Mouse (Mus musculus) large intestine, adult 2 months (tissue): ENCODE data around the gene Myrf. TPM values are rescaled to one million over a fixed set of nuclear protein-coding genes. Genes with fewer than 3 reads are reported as not detected.
A peak's percentile ranks its signal among the peaks of the same experiment; 100 is the strongest.

Source experiments
- DNase-seq: peaks from one replicate; pipeline ENCODE4 v3.0.0-alpha.2; 2012; ENCODE audit warnings: low read depth, low spot score
- WGBS: fragments of 180-500 bp; shearing (Covaris S2); methylation state at CpG from one replicate; pipeline ENCODE4 v1.1.7; 2018; 5-methylcytosine and 5-hydroxymethylcytosine counted together
- polyA plus RNA-seq: library from polyadenylated mRNA; depleted of rRNA; stranded (reverse); fragments of >200 nt; gene quantifications from 2 replicates; pipeline ENCODE4 v1.2.3, GENCODE M21; 2012

The Myrf gene
- polyA plus RNA-seq, 1 experiment: 18.7 TPM

DNA sequence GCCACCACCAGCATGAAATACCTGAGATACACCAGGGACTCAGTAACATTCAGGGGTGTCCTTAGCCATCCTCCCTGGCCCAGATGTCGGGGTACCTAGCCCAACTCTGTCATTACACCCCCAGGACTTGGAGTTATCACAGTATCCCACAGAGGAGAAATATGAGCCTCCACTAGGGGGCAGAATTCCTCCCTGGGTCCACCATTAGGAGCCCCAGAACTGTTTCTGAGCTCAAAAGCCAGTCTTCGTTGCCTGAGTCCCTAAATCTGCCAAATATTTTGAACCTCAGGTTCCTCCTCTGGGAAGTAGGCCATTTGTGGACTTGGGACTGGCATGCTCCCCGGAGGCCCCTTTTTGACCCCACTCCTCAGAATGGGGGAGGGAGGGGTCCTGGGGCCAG is 21.4 kb downstream of the Myrf start:
- WGBS: 33% methylated on average over 3 of the region's 3 CpGs

DNA sequence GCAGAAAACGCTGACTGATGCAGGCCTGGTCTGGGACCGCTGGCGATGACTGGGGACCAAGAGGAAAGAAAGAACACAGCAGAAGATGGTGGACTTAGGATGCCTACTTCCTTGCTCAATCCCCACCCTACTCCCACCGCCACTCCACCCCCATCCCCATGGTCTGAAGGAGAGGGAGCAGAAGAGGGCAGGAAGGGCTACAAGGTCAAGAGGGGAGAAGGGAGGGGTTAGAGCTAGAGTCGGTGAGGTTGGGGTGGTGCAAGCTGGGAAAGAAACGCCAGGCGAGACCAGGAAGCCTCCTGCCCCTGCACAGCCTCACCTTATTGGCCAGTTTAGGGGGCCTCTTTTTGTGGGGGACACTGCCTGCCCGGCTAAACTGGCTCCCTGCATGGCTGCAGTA is 24.4 kb downstream of the Myrf start:
- no peak for DNase-seq
- 64% methylated on average over 8 of the region's 8 CpGs for WGBS

More for the DNA sequence above, 21.4 kb downstream of the Myrf start:
- DNase-seq: no peak

DNA sequence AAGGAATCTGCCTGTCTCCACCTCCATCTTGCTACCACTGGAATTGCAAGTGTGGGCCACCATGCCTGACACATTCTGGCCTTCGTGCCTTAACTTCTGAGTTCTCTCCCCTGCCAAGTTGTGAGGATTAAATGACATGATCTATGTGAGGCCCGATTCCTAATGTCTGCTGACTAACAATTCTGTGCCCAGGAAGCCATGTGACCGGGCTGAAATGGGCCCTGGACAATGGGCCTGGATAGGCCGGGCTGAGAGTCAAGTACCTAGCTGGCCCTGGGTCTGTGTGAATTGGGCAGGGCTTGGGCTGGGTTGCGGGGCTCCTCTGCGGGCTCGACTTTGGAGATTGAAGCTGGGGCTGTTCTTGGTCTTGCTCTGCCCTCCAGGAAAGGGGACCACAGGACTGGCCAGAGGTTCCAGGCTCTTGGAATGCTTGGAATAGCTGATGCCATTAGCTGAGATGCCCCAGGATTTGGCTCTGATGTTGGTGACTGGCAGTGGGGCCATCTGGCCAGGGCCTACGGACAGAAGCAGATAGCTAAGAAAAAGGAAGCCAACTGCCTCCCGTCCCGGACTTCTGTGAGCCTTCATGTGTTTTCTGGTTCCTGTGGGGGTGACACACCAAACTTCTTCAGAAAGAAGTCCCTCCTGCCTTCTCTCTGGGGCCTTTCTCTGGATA is 26.6 kb downstream of the Myrf start:
- no peak for DNase-seq
- WGBS: 85% methylated on average over 10 of the region's 10 CpGs

DNA sequence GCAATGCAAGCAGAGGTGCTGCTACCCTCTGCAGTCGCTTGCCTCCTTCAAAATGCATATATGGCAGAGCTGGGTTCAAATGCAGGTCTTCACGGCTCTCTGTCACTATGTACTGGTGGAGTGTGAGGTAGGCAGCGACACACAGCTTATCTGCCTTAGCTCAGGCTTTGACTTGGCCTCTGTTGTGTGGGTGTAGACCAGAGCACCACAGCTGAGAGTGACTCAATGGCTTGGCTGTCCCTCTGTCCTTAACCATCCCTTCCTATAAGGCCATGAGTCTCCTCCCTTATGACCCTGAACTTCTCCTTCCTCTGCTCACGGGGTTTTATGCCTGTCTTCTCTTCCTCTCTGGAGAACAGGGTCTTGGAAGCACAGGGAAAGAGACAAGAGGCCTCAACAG is 29.7 kb downstream of the Myrf start:
- DNase-seq: no peak
- WGBS: 76% methylated on average over 4 of the region's 4 CpGs

DNA sequence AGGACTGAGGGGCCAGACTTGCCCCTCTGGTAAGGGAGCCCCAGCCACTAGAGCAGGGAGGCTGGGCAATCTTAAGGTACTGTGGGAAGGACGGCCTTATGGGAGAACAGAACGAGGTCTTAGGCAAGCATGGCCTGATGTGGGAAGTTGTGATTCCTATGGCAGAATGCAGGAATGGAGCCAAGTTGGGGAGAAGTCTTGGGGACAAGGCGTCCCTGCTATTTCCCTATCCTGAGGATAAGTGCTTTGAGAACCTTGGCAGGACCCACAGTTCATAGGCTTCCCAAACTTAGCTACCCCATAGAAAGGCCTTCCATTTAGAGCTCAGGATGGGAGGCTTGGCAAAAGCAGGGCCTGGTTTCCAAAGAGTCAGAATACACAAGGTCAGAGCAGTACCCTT is 31.7 kb downstream of the Myrf start:
- no peak for DNase-seq
- WGBS: 76% methylated on average over 3 of the region's 3 CpGs

DNA sequence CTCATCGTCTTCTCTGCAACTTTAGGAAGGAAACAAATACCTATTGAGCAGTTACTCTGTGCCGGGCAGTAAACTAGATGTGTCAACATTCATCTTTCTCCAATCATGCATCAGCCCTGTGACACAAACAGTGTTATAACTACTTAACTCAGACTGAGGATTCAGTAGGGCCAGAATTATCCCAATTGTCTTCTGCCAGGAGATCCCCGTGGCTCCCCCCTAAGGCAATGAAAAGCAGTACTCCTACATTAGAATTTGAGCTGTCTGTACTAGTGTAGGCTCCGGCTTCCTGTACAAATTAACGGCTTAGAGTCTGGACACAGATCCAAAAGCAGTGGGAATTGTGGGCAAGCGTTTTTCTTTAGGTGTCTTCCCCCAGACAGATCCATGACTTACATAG is 35.5 kb downstream of the Myrf start:
- no peak for DNase-seq
- WGBS: 38% methylated on average over 6 of the region's 6 CpGs

DNA sequence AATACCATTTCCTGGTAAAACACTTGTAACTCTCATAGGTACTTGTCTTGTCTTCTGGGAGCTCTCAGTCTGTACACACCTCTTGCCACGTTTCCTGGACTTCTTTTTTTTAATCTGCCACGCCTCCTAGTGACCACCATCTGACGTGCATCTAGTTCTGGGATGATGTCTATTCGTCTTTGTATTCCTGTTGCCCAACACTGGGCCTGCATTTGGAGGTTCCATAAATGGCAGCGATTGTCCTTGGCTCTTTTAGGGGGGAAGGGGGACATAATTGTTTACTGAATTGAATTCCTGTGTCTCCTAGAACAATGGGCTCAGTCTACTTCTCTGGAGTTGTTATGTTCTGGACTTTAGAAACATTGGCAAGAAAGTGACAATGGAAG is 35.9 kb downstream of the Myrf start:
- WGBS: 1% methylated on average over 5 of the region's 5 CpGs
- DNase-seq: no peak

DNA sequence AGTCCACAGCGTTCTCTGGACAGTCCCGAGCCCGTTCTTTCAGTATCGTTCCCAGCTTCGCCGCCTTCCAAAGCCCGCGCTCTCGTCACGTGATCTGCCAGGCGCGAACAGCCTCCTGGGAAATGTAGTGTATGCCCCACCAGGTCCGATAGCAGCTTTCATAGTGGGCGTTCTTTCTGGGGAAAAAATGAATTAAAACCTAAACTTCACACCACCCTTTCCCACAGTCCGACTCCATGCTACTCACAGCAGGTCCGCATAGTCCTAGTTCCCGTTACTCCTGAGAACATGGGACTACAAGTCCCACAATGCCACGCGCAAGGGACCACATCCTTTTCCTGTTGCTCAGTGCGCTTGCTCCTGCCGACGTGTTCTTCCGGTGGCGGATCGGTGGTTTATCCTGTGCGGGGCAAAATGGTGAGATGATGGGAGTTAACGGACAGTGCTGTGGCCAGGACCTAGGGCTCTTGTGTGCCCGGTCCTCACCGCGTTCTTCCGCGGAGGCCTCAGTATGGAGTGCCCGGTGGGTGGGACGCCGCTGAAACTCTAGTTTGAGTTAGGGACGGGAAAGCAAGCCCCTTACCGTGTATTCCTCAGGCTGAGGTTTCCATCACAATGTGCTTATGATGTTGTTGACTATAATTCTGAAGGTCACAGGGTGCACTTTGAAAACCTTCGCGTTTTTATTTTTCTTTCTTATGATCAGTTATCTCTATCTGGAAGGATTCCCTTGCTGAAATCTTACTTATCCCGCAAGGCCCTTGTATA is 36.5 kb downstream of the Myrf start, which contains the start of the genes Tmem258 and Fen1:
Gene Tmem258, plus strand, starts transcription at position 167 of the 768 bp plus-strand sequence.
Gene Fen1, minus strand, starts transcription at position 322 of the 768 bp plus-strand sequence.
- peak; percentile 74 for DNase-seq
- under 1% methylated on average over 40 of the region's 40 CpGs for WGBS

DNA sequence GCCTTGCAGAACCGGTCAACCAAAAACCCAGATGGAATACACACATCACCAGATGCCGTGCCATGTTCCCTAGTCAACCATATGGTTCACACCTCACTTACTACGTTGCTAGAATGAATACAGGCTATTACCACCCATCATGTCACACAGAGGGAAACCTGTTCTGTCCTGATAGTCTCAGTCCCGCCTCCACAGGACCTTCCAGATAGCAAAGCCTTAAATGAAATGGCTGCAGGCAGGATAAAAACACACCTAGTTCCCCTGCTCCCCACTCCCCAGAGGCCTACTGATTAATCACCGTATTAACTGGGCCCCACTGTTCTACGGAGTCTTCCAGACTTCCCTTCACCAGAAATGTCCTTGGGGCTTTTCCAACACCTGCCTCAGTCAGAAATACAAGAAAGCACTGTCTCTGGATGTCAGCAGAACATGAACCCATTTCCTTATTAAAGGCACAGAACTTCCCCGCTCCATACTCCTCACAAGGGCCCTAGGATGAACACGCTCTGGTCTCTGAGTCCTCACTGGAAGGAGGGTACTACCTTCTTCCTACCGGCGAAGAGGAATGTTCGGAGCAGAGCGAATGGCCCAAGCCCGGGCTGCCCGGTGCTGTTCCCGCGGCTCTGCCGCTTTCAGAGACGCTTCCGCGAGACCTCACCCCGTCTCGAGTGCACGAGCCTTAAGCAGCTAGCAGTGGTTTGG is 37.3 kb downstream of the Myrf start:
- WGBS: under 1% methylated on average over 23 of the region's 23 CpGs
- no peak for DNase-seq

DNA sequence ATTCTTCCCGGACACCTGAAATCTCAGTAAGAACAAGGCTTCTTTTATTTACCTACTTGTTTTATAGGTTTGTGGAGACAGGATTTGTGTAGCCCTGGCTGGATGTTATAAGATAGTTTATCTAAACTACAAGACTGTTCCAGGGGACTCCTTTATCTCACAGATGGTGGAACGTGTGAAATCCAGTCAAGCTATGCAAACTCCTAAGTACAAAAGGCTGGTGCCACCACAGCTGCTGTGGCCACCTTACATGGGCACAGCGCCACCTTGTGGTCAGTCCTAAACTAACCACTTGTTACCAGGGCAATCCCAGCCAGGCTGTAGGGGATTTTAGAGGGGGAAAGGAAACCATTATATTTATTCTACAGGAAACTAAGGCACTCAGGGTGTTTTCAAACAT is 41.8 kb downstream of the Myrf start:
- WGBS: 15% methylated on average over 3 of the region's 3 CpGs

DNA sequence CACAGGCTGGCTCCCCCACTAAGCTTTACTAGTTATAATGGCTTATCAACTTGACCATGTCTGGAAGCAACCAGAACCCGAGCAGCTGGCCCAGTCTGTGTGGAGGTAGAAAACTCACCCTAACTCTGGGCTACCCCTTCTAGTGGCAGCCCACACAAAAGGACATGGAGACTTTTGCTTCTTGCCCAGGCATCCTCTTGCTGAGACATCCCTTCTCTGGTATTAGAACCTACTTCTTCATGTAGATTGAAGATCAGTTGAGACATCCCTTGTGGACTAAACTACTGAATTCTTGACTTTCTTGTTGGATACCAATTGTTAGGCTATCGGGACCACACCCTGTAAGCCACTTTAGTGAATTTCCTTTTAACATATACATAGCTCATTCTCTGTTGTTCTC is 42.3 kb downstream of the Myrf start:
- no peak for DNase-seq
- 68% methylated on average over 2 of the region's 2 CpGs for WGBS

More for the DNA sequence above, 41.8 kb downstream of the Myrf start:
- DNase-seq: no peak

DNA sequence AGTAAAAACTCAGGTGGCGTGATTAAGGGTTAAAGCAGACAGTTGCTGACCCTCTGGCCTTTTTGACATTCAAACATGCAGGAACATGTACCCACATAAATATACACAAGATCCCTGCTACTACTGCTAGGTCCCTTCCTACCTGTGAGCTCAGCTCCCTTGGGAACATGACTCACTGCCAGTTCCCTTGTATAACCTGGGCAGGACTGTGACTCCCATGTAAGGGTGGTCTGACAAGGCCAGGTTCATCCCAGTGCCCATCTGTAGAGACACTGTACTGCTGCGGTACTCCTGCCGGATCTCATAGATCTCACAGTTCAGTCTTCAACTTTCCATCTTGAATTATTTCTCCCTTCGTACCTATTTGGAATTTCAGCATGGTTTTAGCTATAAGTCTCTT is 43.4 kb downstream of the Myrf start:
- no peak for DNase-seq
- WGBS: 97% methylated on average over 4 of the region's 4 CpGs

DNA sequence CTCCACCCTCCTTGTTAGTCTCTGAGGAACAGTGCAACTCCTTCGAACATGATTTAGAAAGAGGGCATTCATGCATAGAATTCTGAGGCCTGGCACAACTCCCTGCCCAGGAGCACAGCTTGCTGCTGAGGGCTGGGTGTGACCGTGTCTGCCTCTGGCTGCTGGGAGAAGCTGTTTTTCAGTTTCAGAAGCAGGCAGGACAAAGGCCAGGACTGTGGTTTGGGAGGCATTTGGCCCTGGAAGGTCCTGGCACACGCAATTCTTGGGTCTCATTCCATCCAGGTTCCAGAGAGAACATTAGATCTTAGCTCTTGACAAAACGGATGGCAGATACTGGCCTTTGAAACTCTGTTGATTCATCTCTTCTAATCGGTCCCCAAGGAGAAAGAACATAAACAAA is 45.3 kb downstream of the Myrf start:
- no peak for DNase-seq
- 55% methylated on average over 5 of the region's 5 CpGs for WGBS

DNA sequence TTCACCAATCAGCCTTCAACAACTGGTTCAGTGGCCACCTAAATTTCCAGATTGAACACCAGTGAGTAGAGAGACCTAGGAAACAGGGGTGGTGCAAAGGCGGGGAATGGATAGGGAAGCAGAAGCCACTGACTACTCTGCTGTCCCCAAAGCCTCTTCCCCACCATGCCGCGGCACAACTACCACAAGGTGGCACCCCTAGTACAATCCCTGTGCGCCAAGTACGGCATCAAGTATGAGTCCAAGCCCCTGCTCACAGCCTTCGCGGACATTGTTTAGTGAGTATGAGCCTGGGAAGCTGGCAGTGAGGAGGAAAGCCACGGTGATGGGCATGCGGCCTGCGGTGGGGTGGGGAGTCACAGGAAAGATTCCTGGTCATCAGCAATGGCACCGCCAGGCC is 46.2 kb downstream of the Myrf start:
- DNase-seq: no peak
- WGBS: 85% methylated on average over 11 of the region's 11 CpGs

DNA sequence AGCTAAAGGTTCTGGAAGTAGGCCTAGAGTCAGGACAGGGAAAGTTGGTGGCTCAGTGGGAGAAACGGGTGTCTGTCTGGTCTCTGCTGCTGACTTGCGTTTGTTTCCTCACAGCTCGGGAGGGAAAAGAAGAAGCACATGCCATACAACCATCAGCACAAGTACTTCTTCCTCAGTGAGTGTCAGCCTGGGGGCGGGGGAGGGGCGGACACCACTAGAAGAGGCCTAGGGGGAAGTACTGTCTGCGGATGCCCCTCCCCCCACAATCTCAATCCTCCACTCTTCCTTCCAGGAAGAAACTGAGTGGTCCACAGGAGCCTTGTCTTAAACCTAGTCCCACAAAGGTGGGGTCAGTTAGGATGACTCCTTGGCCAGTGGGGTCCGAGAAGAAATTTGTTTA is 49.2 kb downstream of the Myrf start:
- WGBS: 77% methylated on average over 7 of the region's 7 CpGs
- no peak for DNase-seq

DNA sequence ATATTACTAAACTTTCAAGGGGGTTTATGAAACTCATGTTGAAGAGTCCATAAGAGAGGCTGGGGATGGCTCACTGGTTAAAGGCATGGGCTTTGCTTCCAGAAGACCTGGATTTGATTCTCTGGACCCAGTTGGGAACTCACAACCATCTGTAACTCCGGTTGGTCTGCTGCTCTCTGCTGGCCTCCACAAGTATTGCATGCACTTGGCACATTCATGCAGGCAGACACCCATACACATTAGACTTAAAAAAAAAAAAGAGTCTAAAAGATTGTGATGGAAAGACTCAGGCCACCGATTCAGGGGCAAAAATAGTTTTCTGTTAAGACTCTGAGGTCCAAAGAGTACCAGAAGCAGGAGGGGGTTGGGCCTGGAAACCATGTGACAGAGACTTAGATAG is 49.8 kb downstream of the Myrf start:
- no peak for DNase-seq
- WGBS: 18% methylated on average over 2 of the region's 2 CpGs

DNA sequence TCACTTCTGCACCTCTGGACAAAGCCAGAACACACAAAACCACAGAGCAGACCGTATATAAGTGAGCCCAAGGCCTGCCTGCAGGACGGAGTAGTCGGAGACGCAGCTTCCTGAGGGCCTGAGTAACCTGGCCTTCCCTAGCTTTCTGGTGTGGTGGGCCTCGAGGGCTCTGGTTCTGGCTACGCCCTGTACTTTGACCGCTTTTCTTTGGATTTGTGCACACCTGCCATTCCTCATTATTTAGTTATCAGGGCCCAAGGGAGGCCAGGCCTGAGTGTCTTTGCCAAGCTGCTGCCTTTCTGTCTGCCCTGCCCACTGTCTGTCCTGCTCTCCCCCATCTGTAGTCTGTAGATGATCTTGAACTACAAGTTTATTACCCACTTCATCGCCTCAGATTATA is 50.6 kb downstream of the Myrf start:
- WGBS: 55% methylated on average over 8 of the region's 8 CpGs

DNA sequence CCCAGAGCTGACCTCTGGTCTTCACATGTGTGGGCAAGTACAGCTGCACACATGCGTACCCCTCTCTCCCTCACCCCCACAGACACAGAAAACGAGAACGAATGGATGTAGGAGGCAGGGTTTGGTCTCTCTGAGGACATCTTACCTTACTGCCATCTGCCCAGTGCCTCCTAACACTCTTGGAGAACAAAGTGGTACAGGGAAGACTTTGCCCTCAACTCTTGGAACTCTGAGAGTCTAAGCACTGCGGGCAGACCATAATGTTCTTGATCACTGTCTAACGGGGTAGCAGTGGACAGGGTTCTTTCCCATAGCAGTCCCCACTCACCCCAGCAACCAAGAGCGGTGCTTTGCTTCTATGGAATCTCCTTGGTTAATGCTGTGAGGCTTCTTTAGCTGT is 51.5 kb downstream of the Myrf start:
- 85% methylated on average over 6 of the region's 6 CpGs for WGBS
- DNase-seq: no peak

More for the DNA sequence above, 50.6 kb downstream of the Myrf start:
- no peak for DNase-seq

DNA sequence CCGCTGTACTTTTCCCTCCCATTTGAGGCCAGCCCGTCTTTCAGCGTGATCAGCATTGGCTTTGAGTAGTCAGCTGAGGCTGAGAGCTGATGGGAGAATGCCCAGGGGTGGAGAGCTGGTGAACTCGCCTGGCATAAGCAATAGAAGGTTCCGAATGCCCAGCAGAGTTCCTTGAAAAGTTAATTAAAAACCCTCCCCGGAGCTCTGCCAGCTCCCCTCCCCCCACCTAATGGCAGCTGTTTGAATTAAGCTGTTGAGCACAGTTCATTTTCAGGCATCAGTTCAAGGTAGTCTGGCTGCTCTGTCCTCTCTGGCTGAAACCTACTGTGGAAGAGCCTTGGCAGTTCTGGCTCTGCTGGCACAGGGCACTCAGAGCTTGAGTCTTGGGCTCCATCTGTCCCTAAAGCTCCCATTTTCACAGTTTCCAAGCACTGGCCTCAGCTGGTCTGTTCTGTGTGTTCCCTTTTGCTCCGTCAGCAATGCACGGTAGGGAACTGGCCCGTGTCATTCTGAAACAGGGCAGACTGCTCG is 52.2 kb downstream of the Myrf start:
- DNase-seq: no peak
- 36% methylated on average over 10 of the region's 10 CpGs for WGBS

DNA sequence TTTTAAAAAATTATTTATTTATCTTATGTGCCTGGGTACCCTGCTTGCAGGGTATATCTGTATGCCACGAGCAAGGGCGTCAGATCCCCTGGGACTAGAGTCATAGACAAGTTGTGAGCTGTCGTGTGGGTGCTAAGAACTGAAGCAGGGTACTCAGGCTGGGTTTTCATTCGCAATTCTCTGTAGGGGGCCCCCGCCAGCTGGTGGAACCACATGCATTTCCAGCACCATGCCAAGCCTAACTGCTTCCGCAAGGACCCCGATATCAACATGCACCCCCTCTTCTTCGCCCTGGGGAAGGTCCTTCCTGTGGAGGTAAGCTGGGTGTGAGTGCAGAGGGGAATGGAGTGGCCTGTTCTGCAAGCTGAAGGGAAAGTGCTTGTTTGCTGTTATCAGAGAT is 54.0 kb downstream of the Myrf start:
- no peak for DNase-seq
- 95% methylated on average over 8 of the region's 8 CpGs for WGBS
